Mouse (Mus musculus) frontal cortex, postnatal 25 days (tissue): ENCODE measurements at regions not wholly inside any gene's neighbourhood (a gene's known extent, or its start where the extent isn't known, plus 50 kb on each side); places are given as distances from the start of the nearest gene placed in this dataset.

Experiments used
- DNase-seq, 2 experiments: peaks; one replicate each; pipeline ENCODE4 v3.0.0; 2022; ENCODE audit warnings: low spot score in 2 of 2

DNA sequence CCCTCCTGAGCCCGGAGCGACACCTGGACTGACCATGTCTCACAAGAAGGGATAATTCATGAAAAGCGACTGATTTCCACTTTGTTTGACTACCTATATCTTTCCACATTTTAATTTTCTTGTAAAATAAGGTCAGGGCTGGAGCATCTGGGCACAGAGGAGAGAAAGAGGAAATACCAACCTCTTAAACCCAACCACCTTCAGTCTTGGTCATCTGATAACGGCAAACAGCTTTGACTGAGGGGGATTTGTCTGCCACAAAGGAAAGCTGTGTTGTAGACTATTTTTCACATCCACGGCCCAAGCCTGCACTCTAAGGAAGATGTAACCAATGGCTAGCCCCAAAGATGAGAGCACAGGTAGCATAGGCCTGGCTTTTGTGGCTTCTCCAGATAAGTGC, 101.4 kb upstream of the Prok2 start:
- no peak for DNase-seq

DNA sequence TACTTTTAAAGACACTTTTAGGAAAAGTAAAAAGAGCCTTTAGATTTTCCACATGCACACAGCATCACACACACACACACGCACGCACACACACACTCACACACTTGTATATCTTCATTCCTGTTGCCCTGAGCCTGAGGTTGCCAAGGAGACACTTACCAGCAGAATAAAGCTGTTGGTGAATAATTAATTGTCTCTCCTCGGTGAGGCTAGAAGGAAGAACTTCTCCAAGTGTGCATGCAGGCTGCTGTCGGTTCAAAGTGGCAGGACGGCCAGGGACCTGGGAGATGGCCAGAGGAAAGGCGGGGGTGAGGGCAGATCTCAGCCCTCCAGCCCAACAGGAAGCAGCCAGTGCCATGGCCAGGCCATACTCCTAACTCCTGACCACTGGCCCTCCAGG, 98.6 kb upstream of the Prok2 start:
- DNase-seq: no peak

DNA sequence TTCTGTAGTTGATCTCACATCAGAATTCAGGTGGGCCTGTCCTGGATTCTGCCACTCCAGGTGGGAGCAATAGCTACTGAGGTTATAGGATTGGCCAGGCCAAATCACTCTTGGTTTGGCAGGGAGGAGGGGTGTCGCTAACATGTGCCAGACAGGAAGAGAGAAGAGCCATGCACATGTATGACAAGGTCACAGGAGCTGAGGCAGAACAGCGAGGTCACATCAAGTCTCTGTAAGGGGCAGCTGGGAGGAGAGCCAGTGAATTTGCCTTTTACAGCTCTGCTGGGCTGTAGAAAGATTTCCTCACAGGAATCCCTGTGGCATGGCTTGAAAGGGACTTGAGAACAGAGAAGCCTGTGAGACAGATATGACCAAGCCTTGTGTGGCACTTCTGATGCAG, 96.3 kb upstream of the Prok2 start:
- no peak for DNase-seq

DNA sequence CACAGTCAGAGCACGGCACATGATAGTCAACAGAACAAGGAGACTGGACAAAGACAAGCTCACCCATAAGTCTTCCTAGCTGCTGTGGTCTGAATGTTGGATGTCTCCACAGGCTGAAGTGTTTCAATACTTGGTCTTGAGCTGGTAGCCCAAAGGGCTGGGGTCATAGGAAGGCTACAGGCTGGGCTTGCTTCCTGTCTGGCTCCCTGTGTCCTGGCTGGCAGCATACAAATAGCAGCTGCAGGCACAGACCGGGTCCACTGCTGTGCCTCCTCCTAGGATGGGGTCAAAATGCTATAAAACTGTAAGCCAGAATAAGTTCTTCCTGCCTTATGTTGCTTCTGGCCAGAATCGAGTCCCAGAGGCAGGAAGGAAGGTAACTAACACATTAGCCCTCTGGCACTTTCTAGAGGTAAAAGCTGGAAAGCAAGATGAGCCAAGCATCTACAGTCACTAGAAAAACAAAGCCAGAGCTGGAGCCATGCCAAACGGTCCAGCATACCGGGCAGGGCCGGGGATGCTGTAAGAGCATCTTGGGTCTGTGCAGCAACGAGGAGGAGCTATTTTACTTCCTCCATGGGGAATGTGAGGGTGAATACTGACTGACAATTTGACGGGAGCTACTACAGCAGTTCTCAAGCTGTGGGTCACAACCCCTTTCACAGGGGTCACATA, 93.2 kb upstream of the Prok2 start:
- no peak for DNase-seq

DNA sequence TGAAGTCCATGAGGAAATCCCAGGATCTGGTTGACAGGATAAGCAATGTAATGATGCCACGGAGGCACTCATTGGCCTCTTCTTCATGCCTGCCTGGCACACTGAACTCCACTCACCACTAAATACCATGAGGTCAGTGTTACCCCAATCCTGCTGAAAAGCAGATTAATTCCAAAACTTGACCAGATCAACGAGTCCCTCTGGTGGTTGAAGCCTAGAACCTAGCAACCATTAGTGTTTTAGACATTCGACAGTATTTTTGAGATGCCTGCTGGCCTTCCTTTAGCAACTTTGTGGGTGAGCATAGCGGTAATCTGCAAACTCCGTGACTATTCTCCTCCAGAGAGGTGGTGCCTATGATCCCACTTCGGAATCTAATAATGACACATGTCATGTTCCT, 92.3 kb upstream of the Prok2 start:
- DNase-seq: no peak

DNA sequence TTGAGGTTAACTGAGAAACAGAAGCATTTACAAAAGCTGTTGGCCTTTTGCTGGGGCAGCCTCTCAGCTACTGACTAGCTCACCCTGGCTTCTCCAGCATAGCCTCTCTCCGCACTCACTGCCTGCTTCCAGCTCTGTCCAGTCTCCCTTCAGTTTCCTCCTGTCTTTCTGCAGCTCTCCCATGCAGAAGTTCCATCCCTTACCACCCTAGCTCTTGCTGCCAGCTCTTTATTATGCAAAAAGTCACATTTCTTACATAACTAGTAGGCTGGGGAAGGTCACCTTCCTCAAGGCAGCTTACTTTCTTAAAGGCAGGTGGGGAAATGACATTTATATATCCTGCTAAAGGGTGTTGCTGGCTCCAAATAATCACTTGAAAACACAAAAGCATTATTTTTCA, 91.1 kb upstream of the Prok2 start:
- no peak for DNase-seq

DNA sequence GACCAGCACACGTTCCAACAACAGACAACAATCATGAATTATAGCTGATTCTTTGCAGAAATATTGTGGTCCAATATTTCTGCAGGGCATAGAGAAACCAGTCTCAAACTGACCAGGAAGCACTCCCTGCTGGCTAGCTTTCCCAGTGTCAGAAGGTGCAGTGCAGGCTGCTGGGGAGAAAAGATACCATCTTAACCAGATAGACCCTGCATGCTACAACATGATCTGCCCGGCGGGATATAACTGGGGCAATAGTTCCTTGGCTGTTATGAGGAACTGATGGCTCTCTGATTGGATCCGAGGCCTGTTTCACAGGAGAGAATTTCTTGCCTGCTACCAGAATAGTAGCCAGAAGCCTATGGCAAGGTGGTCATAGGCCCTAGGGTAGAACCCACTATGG, 86.9 kb upstream of the Prok2 start:
- DNase-seq: no peak

DNA sequence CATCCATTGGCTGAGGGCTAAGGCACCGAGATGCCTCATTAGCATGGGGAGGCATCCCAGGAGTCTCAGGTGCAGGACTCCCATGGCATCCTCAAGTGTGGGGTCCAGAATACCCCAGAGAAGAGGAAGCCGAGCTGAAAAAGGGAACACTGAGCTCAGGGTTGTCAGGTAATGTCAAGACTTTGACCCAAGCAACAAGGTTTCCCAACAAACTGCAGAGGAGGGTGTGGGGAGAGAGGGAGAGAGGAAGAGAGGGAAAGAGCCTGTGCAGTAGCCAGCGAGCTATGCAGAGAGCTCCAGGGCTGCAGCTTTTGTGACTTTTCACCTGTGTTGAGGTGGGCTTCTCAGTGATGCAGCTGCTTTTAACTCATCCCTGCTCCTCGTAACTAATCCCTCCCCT, 85.7 kb upstream of the Prok2 start:
- DNase-seq: no peak

DNA sequence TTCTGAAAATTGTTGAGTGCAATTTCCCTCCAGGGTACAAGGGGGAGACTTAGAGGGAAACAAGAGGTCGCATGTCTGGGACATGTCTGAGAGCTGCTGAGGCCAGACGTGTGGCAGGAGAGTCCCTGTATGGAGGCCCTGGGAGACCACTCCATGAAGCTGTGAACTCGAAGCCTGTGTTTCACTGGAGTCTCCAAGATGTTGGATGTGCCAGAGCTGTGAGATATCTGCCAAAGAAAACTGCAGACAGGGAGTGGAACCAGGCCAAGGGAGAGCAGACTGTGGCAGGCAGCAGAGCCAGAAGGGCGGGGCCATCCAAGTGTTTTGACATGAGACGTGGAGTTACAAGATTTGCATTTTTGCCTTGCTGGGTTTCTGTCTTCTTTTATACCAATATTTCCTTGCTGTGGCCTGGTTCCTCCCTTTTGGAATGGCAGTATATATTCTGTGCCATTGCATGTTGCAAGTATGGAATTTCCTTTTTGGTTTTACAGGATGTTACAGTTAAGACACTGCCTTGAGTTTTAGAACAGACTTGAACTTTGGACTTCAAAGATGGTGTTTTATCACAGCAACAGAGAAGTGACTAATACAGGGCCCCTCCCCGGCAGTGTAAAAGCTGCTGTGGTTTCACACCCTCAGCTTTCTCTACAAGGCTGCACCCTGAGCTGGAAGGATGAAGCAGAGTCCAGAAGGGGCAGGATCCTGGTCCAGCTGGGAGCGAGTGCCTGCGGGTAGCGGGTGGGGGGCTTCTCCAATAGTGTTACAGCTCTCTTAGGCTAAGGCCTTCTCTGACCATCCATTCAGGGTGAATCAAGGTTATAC, 85.0 kb upstream of the Prok2 start:
- DNase-seq: no peak

DNA sequence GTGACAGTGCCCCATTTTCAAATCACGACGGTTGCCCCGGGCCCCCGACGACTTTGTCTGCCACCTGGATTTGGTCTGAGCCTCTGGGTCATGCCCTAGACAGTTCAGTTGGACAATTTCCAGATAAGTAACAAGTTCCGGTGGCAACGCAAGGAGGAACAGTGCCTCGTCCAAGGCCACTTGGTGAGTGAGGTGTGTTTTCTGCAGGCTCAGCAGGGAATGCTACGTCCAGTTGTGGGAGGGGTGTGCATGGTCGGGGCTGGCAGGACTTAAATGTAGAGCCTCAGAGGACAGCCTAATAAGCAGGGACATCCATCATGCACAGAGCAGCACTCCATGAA, 78.7 kb upstream of the Prok2 start:
- no peak for DNase-seq

DNA sequence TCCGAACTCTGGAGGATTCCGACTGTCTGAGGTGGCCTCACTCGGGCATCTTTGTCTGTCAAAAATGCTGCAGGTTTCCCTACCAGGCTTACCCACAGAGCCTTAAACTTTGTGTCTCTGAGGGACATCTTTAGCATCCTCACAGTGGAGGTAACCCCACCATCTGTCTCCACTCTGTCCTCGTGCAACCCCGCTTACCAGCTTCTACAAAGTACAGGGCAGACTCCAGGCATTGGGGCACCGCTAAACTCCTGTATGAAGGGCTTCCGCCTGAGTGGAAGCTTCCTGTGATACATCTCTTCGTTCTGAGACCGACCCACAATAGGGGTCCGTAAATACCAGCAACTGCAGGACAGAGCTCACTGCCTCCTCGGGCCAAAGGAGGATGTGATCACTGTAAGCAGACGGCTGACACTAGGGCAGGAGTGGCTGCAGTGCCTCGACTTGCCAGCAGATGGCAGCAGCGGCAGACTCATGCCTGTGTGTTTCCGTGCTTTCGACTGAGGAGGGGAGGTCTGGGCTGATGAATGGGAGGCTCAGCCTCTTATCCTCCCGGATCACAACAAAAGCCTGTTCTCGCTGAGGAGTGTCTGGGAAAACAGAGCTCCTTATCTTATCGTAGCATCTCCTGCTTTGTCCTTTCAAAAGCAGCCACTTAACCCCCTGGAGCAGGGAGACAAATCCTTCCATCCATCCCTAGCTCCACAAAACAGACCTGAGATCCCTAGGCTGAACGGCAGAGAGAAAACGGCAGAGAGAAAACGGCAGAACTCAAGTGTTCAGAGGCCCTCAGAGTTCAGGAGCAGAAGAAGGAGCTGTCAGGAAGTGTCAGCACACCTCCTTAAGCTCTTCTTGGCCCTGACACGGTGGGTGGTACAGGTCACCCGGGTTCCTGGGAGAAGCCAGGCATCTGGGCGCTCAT, 78.1 kb upstream of the Prok2 start:
- DNase-seq: peak; percentile 95 to 99

DNA sequence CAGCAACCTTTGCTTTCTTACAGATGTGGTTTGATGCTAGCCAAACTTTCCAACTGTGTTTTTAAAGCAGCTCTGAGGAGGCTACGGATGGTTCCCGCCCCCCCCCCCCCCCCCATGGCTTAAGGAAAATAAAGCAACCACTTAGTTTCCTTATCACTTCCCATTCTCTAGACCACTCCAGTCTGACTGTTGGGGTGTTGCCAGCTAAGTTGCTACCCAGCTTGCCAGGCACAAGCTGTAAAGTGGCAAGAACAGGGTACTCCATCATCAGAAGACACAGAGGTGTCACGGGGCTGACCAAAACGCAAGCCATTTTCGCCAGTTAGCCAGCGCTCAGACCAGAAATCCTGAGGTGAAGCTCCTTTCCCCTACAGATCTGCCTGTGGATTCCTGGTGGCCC, 74.7 kb upstream of the Prok2 start:
- no peak for DNase-seq

DNA sequence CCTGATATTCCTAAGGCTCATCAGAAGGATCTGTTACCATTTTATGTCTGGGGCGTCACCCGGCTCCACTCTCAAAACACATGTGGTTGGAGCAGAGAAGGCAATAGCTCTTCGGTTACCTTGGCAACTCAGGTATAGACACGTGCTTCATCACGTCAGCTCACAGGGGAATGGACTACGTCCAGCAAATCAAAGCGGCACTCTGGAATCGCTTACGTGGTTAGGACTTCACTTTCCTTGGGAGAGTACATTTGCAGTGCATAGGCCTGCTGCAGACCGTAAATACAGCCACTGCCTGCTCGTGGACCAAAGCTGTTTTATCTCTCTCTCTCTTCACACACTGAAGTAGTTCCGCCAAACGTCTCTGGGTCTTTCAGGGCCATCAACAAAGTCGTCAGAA, 74.1 kb upstream of the Prok2 start:
- no peak for DNase-seq

DNA sequence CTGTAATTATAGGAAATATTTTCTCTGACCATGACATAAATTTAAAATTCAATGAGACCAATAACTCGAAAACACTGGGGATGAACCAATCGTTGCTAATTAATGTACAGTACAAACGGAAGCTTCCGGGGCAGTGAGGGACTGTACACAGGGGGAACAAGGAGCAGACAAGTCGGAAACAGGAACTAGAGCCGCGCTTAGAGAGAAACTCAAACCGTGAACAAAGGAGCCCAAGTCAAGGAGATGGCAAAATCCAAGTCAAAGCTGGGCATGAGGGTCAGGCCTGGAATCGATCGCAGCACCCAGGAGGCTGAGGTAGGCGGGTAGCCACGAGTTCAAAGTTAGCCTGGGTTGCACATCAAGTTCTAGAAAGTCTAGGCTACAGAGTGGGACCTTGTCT, 70.2 kb upstream of the Prok2 start:
- no peak for DNase-seq

DNA sequence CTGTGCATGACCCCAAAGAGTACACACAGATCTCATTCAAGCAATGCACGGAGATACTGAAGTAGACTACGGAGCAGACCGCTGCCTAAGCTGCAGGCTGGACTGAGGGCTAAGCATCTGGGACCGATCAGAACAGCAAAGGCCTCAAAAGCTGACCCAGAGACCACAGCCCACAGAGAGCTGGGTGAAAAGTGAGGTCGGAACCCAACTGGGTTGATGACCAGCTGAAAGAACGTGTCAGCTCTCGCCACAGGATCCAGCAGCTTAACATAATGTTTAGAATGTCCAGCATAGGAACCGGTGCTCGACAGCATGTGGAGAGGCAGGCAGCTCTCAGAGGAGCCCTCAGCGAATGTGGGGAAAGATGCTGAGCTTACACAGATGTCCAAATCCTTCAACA, 67.4 kb upstream of the Prok2 start:
- DNase-seq: no peak

DNA sequence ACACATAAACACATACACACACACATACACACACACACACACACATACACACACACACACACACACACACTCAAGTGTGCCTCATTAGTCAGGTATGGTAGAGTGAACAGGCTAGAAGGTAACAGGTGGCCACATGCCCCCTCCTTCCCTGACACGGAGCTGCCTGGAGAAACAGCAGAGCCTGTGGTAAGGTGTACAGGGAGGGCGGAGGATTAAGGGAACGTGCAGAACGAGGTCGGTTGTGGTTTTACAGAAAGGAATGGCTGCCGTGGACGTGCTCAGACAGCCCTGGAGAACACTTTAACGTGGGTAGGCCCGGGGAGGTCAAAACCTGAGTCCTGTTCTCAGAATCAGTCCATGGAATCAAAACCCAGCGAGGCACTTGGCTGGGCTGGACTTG, 66.2 kb upstream of the Prok2 start:
- DNase-seq: no peak

DNA sequence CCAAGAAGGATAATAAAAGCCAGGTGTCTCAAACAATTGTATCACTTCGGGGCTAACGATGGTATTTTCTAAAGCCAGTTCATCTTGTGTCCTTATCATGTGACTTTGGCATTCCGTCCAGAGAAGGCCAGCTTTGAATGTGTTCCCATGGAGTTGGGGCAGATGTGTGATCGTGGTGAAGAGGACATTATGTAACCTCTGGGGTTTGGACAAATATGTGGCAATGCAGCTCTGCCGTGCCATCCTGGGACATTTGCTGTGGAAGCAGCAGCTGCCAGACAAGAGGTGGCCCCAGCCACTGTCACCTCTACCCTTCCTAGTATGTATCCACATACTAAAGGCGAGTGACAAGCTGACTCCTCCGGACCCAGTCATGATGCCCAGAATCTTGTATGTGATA, 60.8 kb upstream of the Prok2 start:
- DNase-seq: no peak

DNA sequence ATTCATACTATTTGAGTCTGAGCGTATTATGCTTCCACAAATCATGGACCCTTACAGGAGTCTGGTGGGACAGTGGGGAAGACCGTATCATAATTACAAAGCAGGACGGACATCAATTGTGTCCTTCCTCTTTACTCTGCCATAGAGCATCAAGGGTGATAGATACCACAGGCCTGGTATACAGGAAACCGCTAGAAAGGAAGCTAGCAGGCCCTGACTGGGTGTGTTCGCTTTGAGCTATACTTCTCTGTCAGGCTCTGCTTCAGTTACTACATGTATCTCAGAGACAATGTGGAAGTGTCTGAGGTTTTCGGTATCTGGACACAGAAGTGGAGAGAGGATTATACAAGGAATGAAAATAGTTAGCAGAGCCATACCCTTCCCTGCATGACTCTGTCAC, 59.0 kb upstream of the Prok2 start:
- no peak for DNase-seq

DNA sequence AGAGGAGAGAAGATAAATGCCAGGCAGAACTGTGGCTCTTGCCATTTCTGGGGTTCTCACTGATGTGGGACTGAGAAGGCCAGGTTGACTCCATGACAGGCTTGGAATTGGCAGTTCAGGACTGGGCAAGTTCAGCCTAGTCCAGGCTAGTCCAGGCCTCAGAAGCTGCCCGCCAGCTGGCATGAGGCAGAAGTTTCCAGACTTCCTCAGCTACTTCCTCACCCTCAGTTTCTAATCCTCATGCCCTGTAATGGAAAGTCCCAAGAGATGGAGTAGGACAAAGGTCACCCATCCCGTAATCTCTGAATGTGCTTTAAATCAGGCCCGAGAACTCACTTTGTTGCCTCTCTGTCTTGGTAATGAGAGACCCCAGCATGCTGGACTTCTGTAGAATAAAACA, 58.6 kb upstream of the Prok2 start:
- DNase-seq: no peak

DNA sequence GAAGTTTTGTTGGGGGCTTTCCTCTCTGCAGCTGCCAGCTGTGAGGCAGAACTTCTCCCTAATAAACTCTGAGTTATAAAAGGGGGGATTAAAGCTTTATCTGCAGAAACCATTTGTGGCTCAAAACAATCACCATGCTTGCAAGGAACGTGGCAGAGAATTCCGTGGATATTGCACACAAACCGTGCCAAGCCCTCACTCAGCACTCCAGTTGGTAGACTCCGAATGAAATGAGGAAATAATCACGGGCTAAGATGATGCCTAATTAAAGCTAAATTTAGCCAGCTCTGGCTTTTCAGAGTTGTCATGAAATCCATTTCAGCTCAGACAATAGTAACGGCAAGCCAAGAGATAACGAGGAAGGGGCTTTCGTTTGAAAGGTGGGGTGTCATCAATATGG, 58.1 kb upstream of the Prok2 start:
- DNase-seq: no peak

DNA sequence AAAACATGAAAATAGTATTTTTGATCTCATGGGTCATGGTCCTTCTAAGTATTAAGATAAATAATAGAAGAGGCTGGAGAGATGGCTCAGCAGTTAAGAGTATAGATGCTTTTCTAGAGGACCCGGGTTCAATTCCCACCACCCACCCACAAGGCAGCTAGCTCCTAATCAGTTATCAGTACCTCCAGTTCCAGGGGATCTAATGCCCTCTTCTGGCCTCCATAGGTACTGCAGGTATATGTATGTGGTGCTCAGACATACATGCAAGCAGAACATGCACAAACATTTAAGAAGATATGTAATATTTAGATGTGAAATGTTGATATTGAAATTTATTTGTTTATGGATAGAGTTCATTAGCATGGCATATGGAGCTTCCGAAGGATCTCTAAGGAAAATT, 56.8 kb upstream of the Prok2 start:
- no peak for DNase-seq
